Mouse (Mus musculus) spleen, adult 2 months (tissue): Measurements from ENCODE around the gene Sned1.

ENCODE experiments used
- CTCF ChIP-seq: fragments of 200-500 bp; IDR thresholded peaks from 2 replicates; pipeline ENCODE4 v1.5.1; 2011; ENCODE audit warnings: mild to moderate bottlenecking, inconsistent platforms; ENCODE audit not compliant: insufficient read depth, insufficient read length, insufficient replicate concordance; ENCODE audit errors: extremely low read depth
- POLR2A ChIP-seq: fragments of 200-500 bp; IDR thresholded peaks from 2 replicates; pipeline ENCODE4 v1.6.1; 2011; ENCODE audit warnings: low read depth, low read length, inconsistent platforms

DNA sequence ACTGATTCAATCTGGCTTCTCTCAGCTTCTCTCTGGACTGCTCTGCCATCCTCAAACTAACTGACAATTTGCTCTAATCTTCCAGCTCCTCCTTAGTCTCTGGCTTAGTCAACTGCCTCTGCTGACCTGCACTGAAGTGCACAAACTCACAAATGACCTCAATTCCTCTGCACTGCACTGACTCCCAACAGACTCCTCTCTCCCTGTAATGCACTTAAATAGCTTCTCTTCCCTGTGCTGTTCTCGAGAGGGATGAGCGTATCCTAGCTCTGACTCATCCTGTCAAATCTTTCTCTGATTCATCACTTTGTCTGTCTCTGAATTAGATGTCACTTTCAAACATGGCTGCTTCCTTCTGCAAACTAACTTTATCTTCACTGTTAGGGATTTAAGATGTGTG is 32.6 kb downstream of the Sned1 start:
- TF ChIP-seq POLR2A (no peak), CTCF (no peak)
